Mouse (Mus musculus) frontal cortex, postnatal 36 days (tissue): ENCODE measurements around the gene Blm.

Source experiments
- DNase-seq, 2 experiments: peaks; one replicate each; pipeline ENCODE4 v3.0.0; 2022; ENCODE audit warnings: low spot score in 2 of 2

The Blm gene

GRCm38 (mm10) chr7:80439789-80440488, 95.0 kb downstream of the Blm start:
- no peak for DNase-seq

- DNase-seq: no peak
Measured at GRCm38 (mm10) chr7:80439032-80439760, 95.7 kb downstream of the Blm start.

GRCm38 (mm10) chr7:80436571-80436970, 98.3 kb downstream of the Blm start:
- no peak for DNase-seq

- no peak for DNase-seq
Measured at GRCm38 (mm10) chr7:80435594-80435993, 99.3 kb downstream of the Blm start.

- no peak for DNase-seq
Measured at GRCm38 (mm10) chr7:80429661-80430060, 105.3 kb downstream of the Blm start.

- DNase-seq: no peak
Measured at GRCm38 (mm10) chr7:80427730-80428129, 107.2 kb downstream of the Blm start.

GRCm38 (mm10) chr7:80426363-80426762, 108.6 kb downstream of the Blm start:
- no peak for DNase-seq

GRCm38 (mm10) chr7:80424722-80425121, 110.2 kb downstream of the Blm start:
- no peak for DNase-seq

GRCm38 (mm10) chr7:80422759-80423480, 112.0 kb downstream of the Blm start:
- DNase-seq: peak in 1 of 2 experiments; percentile 16

GRCm38 (mm10) chr7:80421576-80421975, 113.3 kb downstream of the Blm start:
- DNase-seq: no peak

GRCm38 (mm10) chr7:80420586-80420985, 114.3 kb downstream of the Blm start:
- DNase-seq: no peak

- DNase-seq: no peak
Measured at GRCm38 (mm10) chr7:80419278-80419677, 115.6 kb downstream of the Blm start.

- no peak for DNase-seq
Measured at GRCm38 (mm10) chr7:80418036-80418435, 116.9 kb downstream of the Blm start.

- no peak for DNase-seq
Measured at GRCm38 (mm10) chr7:80417601-80418000, 117.3 kb downstream of the Blm start.

GRCm38 (mm10) chr7:80416969-80417368, 118.0 kb downstream of the Blm start:
- DNase-seq: no peak

- DNase-seq: no peak
Measured at GRCm38 (mm10) chr7:80414303-80414855, 120.5 kb downstream of the Blm start.

GRCm38 (mm10) chr7:80413512-80414302, 121.2 kb downstream of the Blm start:
- DNase-seq: no peak

GRCm38 (mm10) chr7:80412781-80413180, 122.1 kb downstream of the Blm start:
- no peak for DNase-seq

GRCm38 (mm10) chr7:80412279-80412678, 122.6 kb downstream of the Blm start:
- peak; percentile 67 to 89 for DNase-seq

GRCm38 (mm10) chr7:80410380-80410779, 124.5 kb downstream of the Blm start:
- no peak for DNase-seq

GRCm38 (mm10) chr7:80407712-80408111, 127.2 kb downstream of the Blm start:
- no peak for DNase-seq
